Comparison of ENCODE assay signal across 24 mouse cellular contexts in the genomic region with DNA sequence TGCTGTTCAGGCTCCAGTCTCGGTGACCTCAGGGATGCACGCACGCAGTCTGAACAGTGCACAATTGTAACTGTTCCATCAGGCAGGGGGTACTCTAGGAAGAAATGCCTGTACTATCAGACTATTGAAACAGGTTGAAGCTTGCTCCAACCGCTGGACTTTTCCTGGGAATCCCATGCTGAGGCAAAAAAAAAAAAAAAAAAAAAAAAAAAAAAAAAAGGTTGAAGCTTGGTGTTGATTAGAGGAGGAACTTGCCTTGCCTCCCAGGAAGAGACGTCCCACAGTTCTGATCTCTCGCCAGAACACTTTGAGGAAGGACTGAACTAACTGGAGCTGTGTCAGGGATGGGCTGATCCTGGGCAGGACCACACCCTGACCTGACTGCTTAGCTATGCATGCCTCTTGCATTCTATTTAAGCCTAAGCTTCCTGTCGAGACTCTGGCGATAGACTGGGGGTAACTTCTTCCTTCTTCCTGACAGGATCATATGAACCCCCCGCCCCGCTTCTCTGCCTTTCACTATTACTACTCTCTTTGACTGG.
DNase-seq lines count a peak whose midpoint lies in the region; ATAC-seq lines count a peak whose summit lies in the region.
"Had no signal": no experiment of that assay in that cellular context is flagged by ENCODE, and none has a peak within 500 bp of the region (broad histone marks: within the 10 kb centered on the region; RNA-seq: fewer than 3 reads in every experiment).

No protein-coding gene starts in this region.

- ATAC-seq in embryonic facial prominence, embryonic 14.5 days (ENCODE audit: low read depth) = no peak
- ATAC-seq: forebrain, embryonic 16.5 days had no signal

- H3K4me3 ChIP-seq in embryonic facial prominence, embryonic 14.5 days (ENCODE audit: low read depth, low read length) = no peak overlapping the region
- no peak overlapping the region for H3K4me3 ChIP-seq in embryonic facial prominence, embryonic 10.5 days
- H3K4me3 ChIP-seq: forebrain, embryonic 10.5 days; heart, adult 2 months; left cerebral cortex, adult 2 months; liver, embryonic 13.5 days had no signal

- no peaks in the 10 kb centered on the region for H3K36me3 ChIP-seq in embryonic facial prominence, embryonic 14.5 days (ENCODE audit: control insufficient read depth, insufficient read depth, low read length)
- H3K36me3 ChIP-seq in embryonic facial prominence, embryonic 10.5 days (replicated peaks) = no peaks in the 10 kb centered on the region
- H3K36me3 ChIP-seq: forebrain, embryonic 10.5 days; G1E; liver, embryonic 13.5 days had no signal

- no peaks in the 10 kb centered on the region for H3K27me3 ChIP-seq in embryonic facial prominence, embryonic 14.5 days (replicated peaks; ENCODE audit: control insufficient read depth, insufficient read depth, low read length)
- no peaks in the 10 kb centered on the region for H3K27me3 ChIP-seq in embryonic facial prominence, embryonic 10.5 days (replicated peaks; ENCODE audit: low read depth, poor library complexity, severe bottlenecking)
- H3K27me3 ChIP-seq: liver, embryonic 13.5 days had no signal

- H3K4me2 ChIP-seq in embryonic facial prominence, embryonic 14.5 days (ENCODE audit: low read depth, low read length) = no peak overlapping the region
- H3K4me2 ChIP-seq: liver, embryonic 13.5 days; midbrain, embryonic 11.5 days had no signal

- no peaks in the 10 kb centered on the region for H3K9me3 ChIP-seq in embryonic facial prominence, embryonic 14.5 days (ENCODE audit: control insufficient read depth, low read length)
- H3K9me3 ChIP-seq in embryonic facial prominence, embryonic 10.5 days = no peaks in the 10 kb centered on the region
- H3K9me3 ChIP-seq: forebrain, embryonic 10.5 days; G1E; liver, embryonic 13.5 days had no signal

- peaks cover 2% of the 10 kb centered on the region; the same call in 1 of the 2 replicates for H3K4me1 ChIP-seq in embryonic facial prominence, embryonic 14.5 days (ENCODE audit: control insufficient read depth, insufficient read depth, low read length)
- peaks cover 24% of the 10 kb centered on the region for H3K4me1 ChIP-seq in embryonic facial prominence, embryonic 10.5 days

- 59% methylated on average over 10 of the region's 10 CpGs for WGBS in embryonic facial prominence, embryonic 14.5 days
- WGBS in embryonic facial prominence, embryonic 10.5 days = 74% methylated on average over 10 of the region's 10 CpGs

- no peak overlapping the region for H3K27ac ChIP-seq in embryonic facial prominence, embryonic 14.5 days (replicated peaks; ENCODE audit: low read depth, low read length)
- no peak overlapping the region for H3K27ac ChIP-seq in embryonic facial prominence, embryonic 10.5 days (replicated peaks)
- H3K27ac ChIP-seq: forebrain, embryonic 10.5 days; heart, adult 2 months; left cerebral cortex, adult 2 months; liver, embryonic 13.5 days had no signal

- peak; percentile 22 for DNase-seq in embryonic facial prominence, embryonic 14.5 days (ENCODE audit: low spot score)
- DNase-seq in embryonic facial prominence, embryonic 10.5 days (ENCODE audit: low spot score) = no peak
- DNase-seq in lung, postnatal 36 days = peak; percentile 26
- no peak for DNase-seq in lung, postnatal 4 days
- DNase-seq in ZHBTc4 (ENCODE audit: low read depth, low spot score) = peak; percentile 95
- no peak for DNase-seq in MN1 (ENCODE audit: low spot score)
- no peak for DNase-seq in kidney, adult 8-10 months
- DNase-seq: adrenal gland, postnatal 25 days; cerebellum, adult 8-10 months; cerebellum, postnatal 36 days; gastrocnemius, postnatal 25 days; heart, adult 2 months; kidney, adult 18-20 months; kidney, postnatal 10 days; liver, embryonic 13.5 days; lung, adult 2 months; right cerebral cortex, postnatal 25 days; spleen, adult 18-20 months; thymus, postnatal 25 days had no signal

- no peak overlapping the region for H3K9ac ChIP-seq in embryonic facial prominence, embryonic 14.5 days (ENCODE audit: low read depth, low read length)
- H3K9ac ChIP-seq: liver, embryonic 13.5 days had no signal

Comparison
In these comparisons a context has a peak if more than half of its experiments do, and no peak if none do; other contexts are left out.
1. DNase-seq: peak in embryonic facial prominence, embryonic 14.5 days (single experiment), lung, postnatal 36 days (single experiment) and ZHBTc4 (single experiment); none in embryonic facial prominence, embryonic 10.5 days (single experiment), lung, postnatal 4 days (0 of 2), MN1 (single experiment) and kidney, adult 8-10 months (0 of 2).